Mouse (Mus musculus): ENCODE results near the gene Lypd5.

The Lypd5 gene

DNA sequence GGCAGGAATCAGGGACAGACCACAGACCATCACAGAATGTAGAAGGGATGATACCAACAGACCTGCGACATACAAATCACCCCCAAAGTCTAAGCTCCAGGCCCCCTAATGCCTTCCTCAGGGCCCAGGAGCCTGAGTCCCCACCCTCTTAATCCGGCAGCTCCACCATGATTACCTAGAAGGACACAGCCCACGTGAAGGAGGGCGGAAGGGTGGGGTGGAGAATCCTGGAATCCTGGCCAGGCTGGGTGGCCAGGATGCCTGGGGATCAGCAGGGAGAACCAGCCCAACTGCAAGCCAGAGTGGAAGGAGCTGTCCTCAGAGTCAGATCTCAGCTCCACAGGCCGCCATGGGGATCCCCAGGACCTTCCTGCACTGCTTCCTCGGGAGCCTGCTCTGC lies at the start of gene Lypd5:
TSS of gene Lypd5 (plus strand) at position 301 of the 400 bp plus-strand sequence.
- DNase-seq (ENCODE audit: low spot score): no peak

DNA sequence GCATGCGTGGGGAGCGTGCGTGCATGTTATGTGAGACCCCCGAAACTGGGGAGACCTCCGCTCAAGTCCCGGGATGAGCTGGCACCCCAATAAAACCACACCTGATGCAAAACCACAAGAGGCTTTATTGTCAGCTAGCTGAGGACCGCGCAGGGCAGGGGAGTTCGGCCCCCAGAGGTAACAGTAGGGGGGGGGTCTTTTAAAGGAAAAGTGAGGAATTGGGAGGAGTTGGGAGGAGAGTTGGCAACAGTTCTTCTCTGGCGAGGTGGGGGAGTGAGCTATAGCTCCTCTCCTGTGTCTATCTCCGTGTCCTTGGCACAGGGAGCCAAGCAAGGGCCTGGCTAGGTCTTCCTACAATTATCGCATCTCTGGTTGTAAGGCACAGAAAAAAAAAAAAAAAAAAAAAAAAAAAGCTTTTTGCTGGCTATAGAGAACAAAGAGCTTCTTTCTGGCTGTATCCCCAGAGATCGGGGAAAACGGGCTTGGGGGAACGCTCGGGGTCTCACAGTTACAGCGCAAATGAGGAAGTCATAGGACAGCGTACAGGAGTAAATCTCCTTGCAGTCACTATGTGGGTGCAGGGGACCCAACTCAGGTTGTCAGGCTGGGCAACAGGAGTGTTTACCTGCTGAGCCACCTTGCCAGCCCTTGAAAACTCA lies 49.0 kb upstream of the Lypd5 start:
- DNase-seq (ENCODE audit: low spot score): peak; percentile 20

DNA sequence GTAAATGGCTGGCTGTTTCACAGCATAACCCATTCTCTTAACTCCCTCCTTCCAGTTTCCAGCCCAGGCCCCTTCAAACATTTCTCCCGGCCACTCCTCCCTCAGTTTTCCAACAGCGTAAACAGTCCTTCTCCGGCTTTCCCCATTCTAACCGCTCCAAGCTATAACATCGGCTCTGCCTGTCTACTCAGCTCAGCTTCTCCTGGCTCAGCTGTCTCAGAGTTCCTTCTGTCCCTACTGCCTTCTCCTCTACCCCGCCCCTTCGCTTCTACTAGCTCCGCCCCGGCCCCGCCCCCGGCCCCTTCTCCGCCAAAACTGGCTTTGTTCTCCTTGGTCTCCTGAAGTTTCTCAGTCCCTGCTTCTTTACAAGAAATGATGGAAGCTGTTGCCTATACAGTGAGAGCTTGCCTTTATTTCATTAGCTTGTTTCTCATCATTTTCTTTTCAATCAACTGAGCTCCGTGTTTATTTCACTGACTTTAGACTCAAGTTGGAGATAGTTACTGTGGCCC lies 48.2 kb upstream of the Lypd5 start, which contains the start of gene Zfp61:
TSS of gene Zfp61 (minus strand) at position 462 of the 512 bp plus-strand sequence.
- peak; percentile 78 for DNase-seq (ENCODE audit: low spot score)

DNA sequence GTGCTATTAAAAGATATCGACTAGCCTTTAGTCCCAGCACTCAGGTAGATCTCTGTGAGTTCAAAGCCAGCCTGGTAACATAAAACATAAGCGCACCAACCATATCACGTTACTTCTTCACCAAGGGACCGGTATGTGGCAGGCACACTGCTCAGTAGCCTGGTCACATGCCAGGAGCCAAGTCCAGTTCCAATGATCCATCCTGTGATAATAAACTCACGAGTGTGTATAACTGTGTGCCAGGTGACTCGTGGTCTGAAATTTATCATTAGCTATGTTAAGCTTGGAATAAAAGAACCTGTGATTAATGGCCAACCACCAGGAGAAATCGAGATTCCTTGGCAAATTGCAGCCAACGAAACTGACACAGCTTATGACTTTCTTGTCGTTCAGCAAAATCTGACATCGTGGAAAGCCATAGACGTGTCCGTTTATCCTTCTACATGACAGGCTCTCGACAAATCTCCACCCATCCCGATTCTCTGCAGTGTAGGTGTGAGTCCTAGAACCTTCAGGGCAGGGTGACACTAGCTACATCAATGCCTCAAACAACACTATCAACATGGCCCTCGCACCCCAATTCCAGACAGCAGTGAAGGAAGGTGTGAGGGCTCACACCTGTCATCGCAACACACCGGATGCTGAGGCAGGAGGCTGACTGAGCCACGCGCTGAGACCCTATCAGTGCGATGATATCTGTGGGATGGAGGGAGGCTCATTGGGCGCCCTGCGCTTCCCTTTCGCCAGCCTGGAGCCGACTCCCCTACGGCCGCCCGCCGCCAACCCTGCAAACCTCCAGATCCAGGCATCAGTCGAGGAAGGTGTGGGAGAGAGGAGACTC lies 33.0 kb upstream of the Lypd5 start:
- DNase-seq (ENCODE audit: low spot score): no peak

DNA sequence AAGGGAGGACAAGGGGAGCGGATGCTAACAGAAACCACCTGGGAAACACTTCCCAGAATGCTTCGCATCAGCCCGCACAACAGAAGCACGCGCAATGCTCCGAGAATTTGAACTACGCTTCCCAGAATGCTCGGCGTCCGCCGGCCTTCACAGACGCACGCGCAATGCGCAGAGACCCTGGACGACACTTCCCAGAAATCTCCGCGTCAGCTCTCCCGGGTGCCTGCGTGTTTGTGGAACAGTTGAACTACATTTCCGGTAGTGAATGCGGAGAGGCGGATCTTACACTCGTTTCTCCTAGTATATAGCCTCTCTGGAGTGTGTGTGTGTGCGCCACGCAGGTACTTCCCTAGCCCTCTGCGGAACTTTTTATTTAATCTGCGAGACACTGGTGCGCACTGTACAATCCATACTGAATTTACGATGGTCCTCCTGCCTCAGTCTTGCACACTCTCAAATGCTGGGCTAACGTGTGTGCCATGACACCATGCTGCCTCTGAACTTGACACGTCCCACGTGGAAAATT lies 32.4 kb upstream of the Lypd5 start, which contains the start of gene Zfp94:
TSS of gene Zfp94 (minus strand) at position 100 of the 526 bp plus-strand sequence.
- DNase-seq (ENCODE audit: low spot score): peak; percentile 98

DNA sequence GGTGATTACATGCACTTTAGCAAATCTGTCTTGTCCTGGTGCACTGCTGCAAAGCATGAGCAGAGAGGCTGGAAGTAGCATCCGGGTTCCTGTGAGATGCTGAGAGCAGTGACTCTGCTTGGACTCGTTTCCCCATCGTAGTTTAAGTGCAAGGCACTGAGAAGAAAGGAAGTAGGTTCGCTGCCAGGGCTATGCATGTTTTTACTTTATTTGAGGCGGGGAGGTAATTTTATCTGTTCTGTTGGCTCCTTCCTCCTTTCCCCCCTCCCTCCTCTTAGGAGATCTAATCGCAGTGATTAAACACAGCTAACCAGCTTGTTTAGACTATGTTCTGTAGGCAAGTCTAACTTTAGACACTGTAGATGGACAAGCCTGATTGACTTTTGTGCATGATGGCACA lies 30.1 kb upstream of the Lypd5 start:
- no peak for DNase-seq (ENCODE audit: low spot score)

DNA sequence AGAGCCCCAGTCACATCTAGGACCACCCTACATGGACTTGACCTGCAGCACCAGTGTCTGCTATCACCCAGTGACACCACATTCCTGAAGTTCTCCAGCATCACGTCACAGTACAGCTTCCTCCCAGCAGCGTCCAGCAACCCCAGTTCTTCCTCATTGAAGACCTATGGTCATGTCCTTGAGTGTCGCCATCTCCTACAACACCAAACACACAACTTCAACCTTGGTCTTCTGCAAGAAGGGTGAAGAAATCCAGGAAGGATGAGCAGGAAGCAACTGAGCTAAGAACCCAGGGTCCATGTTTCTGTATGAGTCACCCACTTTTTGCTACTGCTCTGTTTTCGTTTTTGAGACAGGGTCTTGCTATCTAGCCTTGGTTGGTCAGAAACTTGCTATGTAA lies 26.4 kb upstream of the Lypd5 start:
- DNase-seq (ENCODE audit: low spot score): no peak

DNA sequence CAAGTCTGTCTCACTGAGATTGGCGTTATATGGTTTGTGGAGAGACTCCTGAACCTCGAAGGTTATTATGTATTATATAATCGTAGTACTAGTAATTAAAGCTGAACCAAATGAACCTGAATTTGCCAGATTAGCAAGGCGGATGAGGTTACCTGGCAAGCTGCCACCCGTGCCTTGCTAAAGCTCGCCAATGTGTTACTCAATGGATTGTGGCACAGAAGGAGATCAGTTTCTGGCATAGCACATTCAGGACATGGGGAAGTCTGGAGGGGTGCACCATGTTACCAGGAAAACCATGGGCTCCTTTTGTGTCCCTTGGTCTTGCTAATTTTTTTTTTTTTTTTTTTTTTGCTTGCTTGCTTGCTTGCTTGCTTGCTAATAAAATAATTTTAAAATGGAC lies 23.8 kb upstream of the Lypd5 start:
- DNase-seq (ENCODE audit: low spot score): no peak

DNA sequence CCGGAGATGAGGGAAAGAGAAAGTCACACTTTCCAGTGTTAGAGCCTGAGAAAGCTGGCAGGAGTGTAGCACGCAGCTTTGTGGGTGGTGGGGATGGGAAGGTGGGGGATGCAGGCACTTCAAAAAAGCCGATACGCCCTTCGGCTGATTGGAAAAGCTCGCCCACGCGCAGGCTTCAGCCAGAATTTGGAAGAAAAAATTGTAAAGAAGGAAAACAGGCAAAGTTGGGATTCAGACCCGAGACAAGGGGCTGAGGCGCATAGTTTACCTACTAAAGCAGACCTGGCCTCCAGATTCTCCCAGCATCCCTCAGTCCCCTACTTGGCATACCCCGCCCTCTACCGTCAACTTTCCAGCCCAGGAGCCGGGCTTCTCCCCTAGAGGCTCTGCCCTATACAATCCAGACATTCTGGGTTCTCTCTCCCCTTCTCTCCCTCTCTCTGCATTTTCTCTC lies 23.3 kb upstream of the Lypd5 start:
- peak; percentile 62 for DNase-seq (ENCODE audit: low spot score)

DNA sequence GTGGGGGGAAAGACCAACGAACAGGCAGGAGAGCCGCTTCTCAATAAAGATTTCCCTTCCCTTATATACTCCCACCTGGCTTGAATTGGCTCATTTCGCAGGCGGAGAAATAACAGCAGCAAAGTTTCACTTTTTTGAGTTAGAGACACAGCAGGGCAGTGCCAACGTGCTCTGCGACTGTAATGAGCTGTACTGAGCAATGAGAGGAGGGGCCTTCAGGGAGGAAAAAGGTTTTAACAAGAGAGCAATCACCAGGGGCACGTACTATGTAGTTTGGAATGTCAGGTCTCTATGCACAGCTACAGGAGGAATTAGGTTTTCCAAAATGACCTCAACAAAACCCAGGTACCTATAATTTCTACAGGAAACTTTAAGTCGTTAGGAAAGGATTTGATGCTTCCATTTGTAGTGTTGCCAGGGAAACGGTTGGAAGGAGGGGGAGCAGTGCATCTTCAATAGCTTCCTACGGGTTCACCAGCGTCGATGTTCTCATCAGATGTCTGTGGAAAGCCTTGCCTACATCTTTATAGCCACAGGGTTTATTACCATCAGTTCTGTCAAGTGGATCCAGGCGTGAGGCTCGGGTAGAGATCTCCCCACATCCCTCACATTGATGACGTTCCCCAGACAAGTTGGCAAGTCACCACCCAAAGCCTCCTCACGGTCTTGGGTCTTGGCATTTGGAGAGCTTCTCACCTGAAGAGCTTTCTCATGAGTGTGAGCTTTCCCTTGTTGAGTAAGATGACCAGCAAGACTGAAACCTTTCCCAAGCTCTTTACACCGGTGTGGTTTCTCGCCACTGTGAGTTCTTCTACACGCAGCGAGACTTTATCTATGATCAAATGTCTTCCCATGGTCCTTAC lies 22.5 kb upstream of the Lypd5 start:
- DNase-seq (ENCODE audit: low spot score): peak; percentile 9

DNA sequence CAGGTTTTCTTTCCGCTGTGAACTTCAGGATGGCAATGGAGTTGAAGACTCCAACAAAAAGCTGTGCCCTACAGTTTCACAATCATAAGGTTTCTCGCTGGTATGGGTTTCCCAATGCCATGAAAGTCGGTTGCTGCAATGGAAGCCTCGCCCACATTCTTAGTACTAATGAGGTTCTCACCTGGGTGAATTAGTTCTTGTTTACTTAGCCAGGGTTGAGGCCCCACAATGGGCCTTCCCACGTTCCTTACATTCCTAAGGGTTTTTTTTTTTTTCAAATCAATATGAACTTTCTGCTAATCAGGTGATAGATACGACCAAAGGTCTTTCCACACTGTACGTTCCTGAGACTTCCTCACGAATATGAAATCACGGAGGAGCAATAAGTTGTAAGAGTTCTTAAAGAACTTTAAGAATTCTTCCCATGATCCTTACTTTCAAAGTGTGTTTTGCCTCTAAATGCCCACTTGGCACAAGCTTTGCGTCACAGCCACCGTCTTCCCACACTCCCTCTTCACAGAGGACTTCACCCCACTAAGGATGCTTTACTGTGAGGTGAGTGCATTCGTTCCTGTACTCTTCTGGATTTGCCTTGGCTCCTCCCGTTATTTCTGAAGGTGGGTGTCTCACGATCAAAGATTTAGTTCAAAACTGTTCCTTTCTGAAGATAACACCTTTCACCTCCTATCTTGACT lies 21.6 kb upstream of the Lypd5 start:
- DNase-seq (ENCODE audit: low spot score): no peak

DNA sequence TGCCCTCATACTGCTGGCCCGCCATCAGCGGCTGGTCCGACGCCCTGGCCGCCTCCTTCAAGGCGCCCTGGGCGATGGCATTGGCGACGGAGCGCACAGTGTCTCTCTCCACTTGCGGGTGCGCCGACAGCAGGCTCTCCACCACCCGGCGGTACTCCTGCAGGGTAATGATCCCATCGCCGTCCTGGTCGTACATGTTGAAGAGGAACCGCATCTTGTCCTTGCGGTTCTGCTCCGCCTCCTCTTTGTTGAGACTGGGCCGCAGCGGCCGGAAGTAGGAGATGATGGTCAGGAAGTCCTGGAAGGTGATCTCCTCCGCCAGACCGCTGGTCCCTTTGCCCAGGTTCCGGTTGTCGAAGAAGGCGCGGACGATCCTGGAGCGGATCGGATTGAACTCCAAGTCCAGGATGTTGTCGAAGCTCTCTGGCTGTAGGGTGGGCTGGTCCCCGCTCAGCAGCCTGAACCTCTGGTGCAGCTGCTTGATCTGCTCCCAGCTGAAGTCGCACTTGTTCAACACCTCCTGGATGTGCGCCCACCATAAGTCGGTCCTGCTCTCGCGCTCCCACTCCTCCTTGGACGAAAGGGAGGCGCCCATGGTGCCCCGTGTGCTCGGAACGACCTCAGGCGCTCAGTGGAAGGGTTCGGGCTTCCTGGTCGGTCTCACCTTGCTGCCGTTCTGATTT lies 15.6 kb upstream of the Lypd5 start, which contains the start of gene Tescl:
TSS of gene Tescl (minus strand) at position 633 of the 683 bp plus-strand sequence.
- no peak for DNase-seq (ENCODE audit: low spot score)

DNA sequence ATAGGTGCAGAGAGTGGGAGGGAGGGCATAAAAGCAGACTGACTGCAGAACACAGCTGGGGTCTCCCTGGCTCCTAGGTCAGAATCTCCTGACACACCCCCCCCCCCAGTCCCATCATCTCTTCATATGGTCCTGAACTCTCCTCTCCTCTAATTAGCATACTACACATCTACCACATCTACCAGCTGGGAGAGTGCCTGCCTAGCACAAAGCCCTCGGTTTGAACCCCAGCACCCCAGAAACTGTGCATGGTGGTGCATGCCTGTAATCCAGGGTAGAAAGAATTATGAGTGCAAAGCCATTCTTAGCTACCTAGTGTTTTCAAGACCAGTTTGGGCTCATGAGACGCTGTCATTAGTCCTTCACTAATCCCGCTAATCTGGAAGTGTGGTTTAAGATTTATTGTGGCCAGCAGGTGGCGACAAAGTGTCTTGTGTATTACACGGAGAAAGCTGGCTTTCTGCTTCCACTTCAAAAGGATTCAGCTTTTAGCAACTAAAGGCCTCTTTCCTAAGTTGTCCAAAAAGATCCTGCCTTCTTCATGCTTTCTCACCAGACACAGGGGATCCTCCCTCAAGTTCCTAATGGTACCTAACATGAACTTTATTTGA lies 13.2 kb upstream of the Lypd5 start:
- DNase-seq (ENCODE audit: low spot score): peak; percentile 87

DNA sequence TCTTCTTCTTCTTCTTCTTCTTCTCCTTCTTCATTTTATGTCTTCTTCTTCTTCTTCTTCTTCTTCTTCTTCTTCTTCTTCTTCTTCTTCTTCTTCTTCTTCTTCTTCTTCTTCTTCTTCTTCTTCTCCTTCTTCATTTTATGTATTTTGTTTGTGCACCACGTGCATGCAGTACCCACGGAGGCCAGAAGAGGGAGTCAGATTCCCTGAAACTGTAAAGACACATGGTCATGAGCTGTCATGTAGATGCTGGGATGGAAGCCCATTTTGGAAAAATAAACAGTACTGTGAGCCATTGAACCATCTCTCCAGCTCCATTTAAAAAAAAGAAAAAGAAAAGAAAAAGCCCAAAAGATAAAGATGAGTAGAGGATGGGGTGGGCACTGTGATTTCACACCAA lies 10.8 kb upstream of the Lypd5 start:
- DNase-seq (ENCODE audit: low spot score): no peak

DNA sequence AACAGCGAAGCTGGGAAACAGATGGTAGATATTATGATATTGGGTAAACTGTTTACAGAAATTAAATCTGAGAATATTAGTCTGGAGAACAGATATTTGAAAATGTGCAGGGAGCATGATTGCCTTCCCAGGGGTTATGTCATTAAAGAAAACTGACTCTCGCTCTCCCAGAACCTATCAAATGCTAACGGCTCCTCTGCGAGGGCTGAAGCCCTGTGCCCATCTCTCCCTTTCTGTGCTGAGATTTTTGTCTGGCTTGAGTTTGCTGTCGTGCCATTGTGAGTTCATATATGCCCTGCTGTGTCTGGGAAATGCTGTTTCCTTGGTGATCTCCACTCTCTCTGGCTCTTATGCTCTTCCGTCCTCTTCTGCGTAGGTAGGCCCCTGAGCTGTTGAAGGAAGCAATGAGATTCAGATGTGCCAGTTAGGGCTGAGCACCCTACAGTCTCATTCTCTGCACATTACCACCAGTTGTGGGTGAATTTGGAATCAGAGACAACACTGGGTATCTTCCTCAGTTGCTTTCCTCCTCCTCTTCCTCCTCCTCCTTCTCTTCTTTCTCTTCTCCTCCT lies 5.2 kb upstream of the Lypd5 start:
- no peak for DNase-seq (ENCODE audit: low spot score)

DNA sequence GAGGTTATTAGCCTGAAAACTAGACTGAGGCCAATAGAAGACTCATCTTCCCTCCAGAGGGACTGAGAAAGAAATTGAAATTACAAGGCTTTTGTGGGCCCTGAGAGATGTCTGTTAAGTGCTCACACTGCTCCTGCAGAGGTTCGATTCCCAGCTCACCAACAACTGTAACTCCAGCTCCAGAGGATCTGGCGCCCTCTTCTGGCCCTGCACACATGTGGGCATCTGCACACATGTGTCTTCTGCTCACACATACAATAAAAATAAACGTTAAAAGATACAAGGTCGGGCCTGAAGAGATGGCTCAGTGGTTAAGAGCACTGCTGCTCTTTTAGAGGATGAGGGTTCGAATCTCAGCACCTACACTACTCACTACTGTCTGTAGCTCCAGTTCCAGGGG lies 2.6 kb upstream of the Lypd5 start:
- DNase-seq (ENCODE audit: low spot score): no peak

DNA sequence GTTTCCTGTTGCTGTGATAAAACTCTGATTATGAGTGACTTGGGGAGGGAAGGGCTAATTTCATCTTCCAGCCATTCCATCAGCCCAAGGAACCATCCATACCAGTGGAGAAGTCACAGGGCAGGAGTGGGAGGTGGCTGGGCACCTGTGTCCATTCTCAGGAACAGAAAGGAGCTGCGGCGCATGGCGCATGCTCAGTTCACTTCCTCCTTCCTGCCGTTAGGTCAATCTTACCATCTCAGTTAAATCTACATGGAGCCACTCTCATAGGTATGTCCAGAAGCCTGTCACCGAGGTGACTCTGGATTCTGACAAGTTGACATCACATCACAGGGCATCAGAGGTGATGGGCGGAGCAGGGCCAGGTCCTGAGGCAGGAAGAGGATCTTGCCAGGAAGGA lies 6.7 kb downstream of the Lypd5 start:
- DNase-seq (ENCODE audit: low spot score): no peak

DNA sequence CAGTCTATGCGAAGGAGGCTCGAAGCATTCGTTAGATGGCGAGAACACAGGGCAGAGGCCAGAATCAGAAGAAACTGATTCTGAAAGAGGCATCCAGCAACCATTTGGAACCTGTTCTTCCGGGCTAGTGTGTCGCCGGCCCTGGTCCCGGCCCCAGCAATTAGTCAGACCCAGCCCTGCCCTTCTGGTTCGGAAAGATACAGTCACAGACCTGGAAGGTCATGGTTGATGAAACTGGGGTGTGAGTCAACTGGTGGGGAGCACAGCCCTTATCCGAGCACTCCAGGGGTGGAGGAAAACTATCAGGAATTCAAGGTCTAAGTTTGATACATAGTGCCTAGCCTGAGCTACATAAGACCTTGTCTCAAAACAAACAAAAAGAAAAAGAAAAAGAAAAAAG lies 7.1 kb downstream of the Lypd5 start:
- DNase-seq (ENCODE audit: low spot score): no peak

DNA sequence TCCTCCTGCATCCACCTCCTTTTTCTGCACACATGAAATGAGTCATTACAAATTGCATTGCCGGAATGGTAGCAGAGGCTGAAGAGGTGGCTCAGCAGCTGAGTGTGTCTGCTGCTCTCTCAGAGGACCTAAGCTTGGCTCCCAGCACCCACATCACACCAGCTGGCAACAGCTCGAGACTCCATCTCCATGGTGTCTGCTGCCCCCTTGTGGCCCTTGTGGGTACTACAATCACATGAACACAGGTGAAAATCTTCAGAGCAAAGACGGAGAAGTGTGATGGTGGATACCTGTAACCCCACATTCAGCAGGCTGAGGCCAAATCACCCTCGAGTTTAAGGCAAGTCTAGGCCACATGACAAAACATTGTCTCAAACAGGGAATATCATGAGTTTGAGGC lies 8.9 kb downstream of the Lypd5 start:
- DNase-seq (ENCODE audit: low spot score): no peak

DNA sequence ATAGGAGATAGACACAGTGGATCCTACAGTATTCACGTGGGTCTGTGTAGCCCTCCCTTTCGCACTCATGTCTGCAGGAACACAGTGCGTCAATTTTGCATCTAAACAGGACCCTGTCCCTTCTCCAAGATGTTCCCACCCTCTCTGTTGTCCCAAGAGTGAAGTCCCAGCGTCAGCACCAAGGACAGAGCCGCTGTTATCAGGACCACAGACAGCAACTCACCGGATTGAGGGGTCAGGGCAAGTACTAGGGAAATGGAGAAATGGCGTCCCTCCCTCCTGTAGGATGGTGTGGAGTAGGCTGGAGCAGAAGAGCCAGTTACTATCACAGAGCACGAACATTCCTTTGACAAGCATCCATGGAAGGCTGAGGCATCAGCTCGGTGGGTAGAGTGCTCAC lies 10.3 kb downstream of the Lypd5 start:
- DNase-seq (ENCODE audit: low spot score): peak; percentile 70
